Comparison of ENCODE assay signal across 9 mouse cellular contexts in genomic region chr3:104967548-104968300, GRCm38 (mm10). TPM values are rescaled to one million over a fixed set of nuclear protein-coding genes. Genes with fewer than 3 reads are reported as not detected.
DNase-seq lines count a peak whose midpoint lies in the region; ATAC-seq and TF ChIP-seq lines count a peak whose summit lies in the region.
"Had no signal": no experiment of that assay in that cellular context is flagged by ENCODE, and none has a peak within 500 bp of the region (broad histone marks: within the 10 kb centered on the region; RNA-seq: fewer than 3 reads in every experiment).

No protein-coding gene starts in this region.

- ATAC-seq in embryonic facial prominence, embryonic 13.5 days (ENCODE audit: insufficient number of reproducible peaks, insufficient read depth, low FRiP score, low TSS enrichment, low read depth): peak; percentile 56
- ATAC-seq in kidney, embryonic 15.5 days (replicated peaks; ENCODE audit: low FRiP score): peak; percentile 84
- peak; percentile 54 for ATAC-seq in limb, embryonic 15.5 days (ENCODE audit: insufficient number of reproducible peaks, low FRiP score, low TSS enrichment, low read depth)
- peak; percentile 57 for ATAC-seq in midbrain, postnatal 0 days (ENCODE audit: low FRiP score)

- H3K4me3 ChIP-seq in embryonic facial prominence, embryonic 13.5 days: peak overlapping the region; percentile 58
- H3K4me3 ChIP-seq in heart, embryonic 10.5 days: peak overlapping the region; percentile 67
- H3K4me3 ChIP-seq in kidney, embryonic 15.5 days (replicated peaks): peak overlapping the region; percentile 66
- H3K4me3 ChIP-seq in limb, embryonic 15.5 days: peak overlapping the region; percentile 55
- H3K4me3 ChIP-seq in midbrain, postnatal 0 days (ENCODE audit: low read depth, low read length): peak overlapping the region; percentile 37

- peak overlapping the region; percentile 79 for H3K27ac ChIP-seq in embryonic facial prominence, embryonic 13.5 days
- H3K27ac ChIP-seq in heart, embryonic 10.5 days: peak overlapping the region; percentile 89
- H3K27ac ChIP-seq in kidney, embryonic 15.5 days: peak overlapping the region; percentile 65
- H3K27ac ChIP-seq in limb, embryonic 15.5 days: peak overlapping the region; percentile 79
- H3K27ac ChIP-seq in midbrain, postnatal 0 days (ENCODE audit: low read depth, low read length): no peak overlapping the region

- H3K4me1 ChIP-seq in embryonic facial prominence, embryonic 13.5 days: peaks cover 48% of the 10 kb centered on the region
- H3K4me1 ChIP-seq in heart, embryonic 10.5 days: peaks cover 55% of the 10 kb centered on the region
- peaks cover 28% of the 10 kb centered on the region for H3K4me1 ChIP-seq in kidney, embryonic 15.5 days
- H3K4me1 ChIP-seq in limb, embryonic 15.5 days: peaks cover 35% of the 10 kb centered on the region
- H3K4me1 ChIP-seq in midbrain, postnatal 0 days (ENCODE audit: insufficient read depth, low read length): no peaks in the 10 kb centered on the region

- peak overlapping the region; percentile 82 for H3K9ac ChIP-seq in embryonic facial prominence, embryonic 13.5 days
- peak overlapping the region; percentile 69 for H3K9ac ChIP-seq in kidney, embryonic 15.5 days
- peak overlapping the region; percentile 55 for H3K9ac ChIP-seq in limb, embryonic 15.5 days
- peak overlapping the region; percentile 47; the same call in 1 of the 2 replicates for H3K9ac ChIP-seq in midbrain, postnatal 0 days (replicated peaks; ENCODE audit: low read length, poor library complexity, severe bottlenecking)

- peaks cover 24% of the 10 kb centered on the region for H3K27me3 ChIP-seq in embryonic facial prominence, embryonic 13.5 days
- peaks cover 36% of the 10 kb centered on the region for H3K27me3 ChIP-seq in heart, embryonic 10.5 days (ENCODE audit: insufficient read depth, poor library complexity, severe bottlenecking)
- H3K27me3 ChIP-seq in kidney, embryonic 15.5 days: peaks cover 42% of the 10 kb centered on the region
- peaks cover 9% of the 10 kb centered on the region; the same call in 1 of the 2 replicates for H3K27me3 ChIP-seq in limb, embryonic 15.5 days
- H3K27me3 ChIP-seq in midbrain, postnatal 0 days (ENCODE audit: insufficient read depth, low read length): peaks cover 8% of the 10 kb centered on the region; the same call in 1 of the 2 replicates
- no peaks in the 10 kb centered on the region; the same call in 1 of the 2 replicates for H3K27me3 ChIP-seq in splenic B cell, adult 2 months (ENCODE audit: control insufficient read depth, insufficient read depth, low read length, poor library complexity, severe bottlenecking)

- H3K9me3 ChIP-seq in embryonic facial prominence, embryonic 13.5 days: no peaks in the 10 kb centered on the region
- H3K9me3 ChIP-seq in heart, embryonic 10.5 days: no peaks in the 10 kb centered on the region
- H3K9me3 ChIP-seq in kidney, embryonic 15.5 days (replicated peaks): no peaks in the 10 kb centered on the region
- H3K9me3 ChIP-seq in limb, embryonic 15.5 days: no peaks in the 10 kb centered on the region
- H3K9me3 ChIP-seq in midbrain, postnatal 0 days (ENCODE audit: low read length): no peaks in the 10 kb centered on the region
- H3K9me3 ChIP-seq: G1E had no signal

- H3K36me3 ChIP-seq in embryonic facial prominence, embryonic 13.5 days: no peaks in the 10 kb centered on the region
- no peaks in the 10 kb centered on the region for H3K36me3 ChIP-seq in heart, embryonic 10.5 days
- H3K36me3 ChIP-seq in kidney, embryonic 15.5 days: no peaks in the 10 kb centered on the region
- no peaks in the 10 kb centered on the region for H3K36me3 ChIP-seq in limb, embryonic 15.5 days
- H3K36me3 ChIP-seq in midbrain, postnatal 0 days (ENCODE audit: insufficient read depth, low read length): no peaks in the 10 kb centered on the region
- H3K36me3 ChIP-seq in splenic B cell, adult 2 months (ENCODE audit: control insufficient read depth, insufficient read depth, low read length, poor library complexity, severe bottlenecking): no peaks in the 10 kb centered on the region
- H3K36me3 ChIP-seq: G1E had no signal

- WGBS in embryonic facial prominence, embryonic 13.5 days: under 1% methylated on average over 49 of the region's 49 CpGs
- WGBS in heart, embryonic 10.5 days: 1% methylated on average over 49 of the region's 49 CpGs
- 1% methylated on average over 49 of the region's 49 CpGs for WGBS in kidney, embryonic 15.5 days
- 1% methylated on average over 49 of the region's 49 CpGs for WGBS in limb, embryonic 15.5 days
- 2% methylated on average over 46 of the region's 49 CpGs for WGBS in midbrain, postnatal 0 days

- DNase-seq in 3134 (ENCODE audit: extremely low read depth, insufficient read length, low spot score): peak; percentile 91
- DNase-seq in adrenal gland, postnatal 25 days: peak; percentile 91
- peak; percentile 93 for DNase-seq in heart, embryonic 10.5 days (ENCODE audit: low spot score)
- peak; percentile 67 for DNase-seq in midbrain, postnatal 0 days (ENCODE audit: low spot score)
- peak; percentile 50 for DNase-seq in splenic B cell, adult 2 months (ENCODE audit: low read depth, low spot score)

- H3K4me2 ChIP-seq in embryonic facial prominence, embryonic 13.5 days: peak overlapping the region; percentile 80
- H3K4me2 ChIP-seq in kidney, embryonic 15.5 days: peak overlapping the region; percentile 91
- H3K4me2 ChIP-seq in limb, embryonic 15.5 days: peak overlapping the region; percentile 77
- peak overlapping the region; percentile 65 for H3K4me2 ChIP-seq in midbrain, postnatal 0 days (ENCODE audit: low read depth, low read length, poor library complexity, severe bottlenecking)

- TF ChIP-seq CTCF in midbrain, postnatal 0 days (IDR thresholded peaks at IDR 0.05): peak; percentile 69

RNA-seq across cellular contexts. Expression of gene Wnt2b, which starts 6.0 kb away (rescaled TPM):
- total RNA-seq in adrenal gland, postnatal 25 days (2021): 5.8 and 7.8 TPM in 2 replicates
- polyA plus RNA-seq in embryonic facial prominence, embryonic 13.5 days (2015; fragmentation: Nextera tagmentation; extraction: Ambion mirVana): 1.3 and 1.8 TPM in 2 replicates
- polyA plus RNA-seq in heart, embryonic 10.5 days (2016; fragmentation: Nextera tagmentation; extraction: Ambion mirVana): 1.3 and 1.6 TPM in 2 replicates
- 0.36 and 1.1 TPM in 2 replicates for polyA plus RNA-seq in kidney, embryonic 15.5 days (2015; fragmentation: Nextera tagmentation; extraction: Ambion mirVana)
- 1.2 and 1.7 TPM in 2 replicates for polyA plus RNA-seq in limb, embryonic 15.5 days (2015; fragmentation: Nextera tagmentation; extraction: Ambion mirVana)
- total RNA-seq in midbrain, postnatal 0 days (2014; rRNA removed): 2.2 and 3.2 TPM in 2 replicates
- 0.54 and 0.66 TPM in 2 replicates for polyA plus RNA-seq in midbrain, postnatal 0 days (2015; fragmentation: Nextera tagmentation; extraction: Ambion mirVana)
- polyA plus RNA-seq: G1E had no signal
